Mouse (Mus musculus): ENCODE measurements at regions not wholly inside any gene's neighbourhood (a gene's known extent, or its start where the extent isn't known, plus 50 kb on each side); places are given as distances from the start of the nearest gene placed in this dataset.

GRCm38 (mm10) chr14:76849071-76849470, 187.5 kb upstream of the Ccdc122 start:
- Histone ChIP-seq H3K4me3 (replicated peaks; ENCODE audit: low read length) (no peak overlapping the region), H3K4me1 (replicated peaks; ENCODE audit: control insufficient read depth, insufficient read depth, low read length) (no peaks in the 10 kb centered on the region), H3K9me3 (ENCODE audit: control insufficient read depth, low read length) (no peaks in the 10 kb centered on the region), H3K9ac (replicated peaks; ENCODE audit: low read depth, low read length) (no peak overlapping the region), H3K27ac (ENCODE audit: low read length) (no peak overlapping the region), H3K4me2 (ENCODE audit: low read length) (no peak overlapping the region), H3K36me3 (ENCODE audit: control insufficient read depth, insufficient read depth) (no peaks in the 10 kb centered on the region), H3K27me3 (replicated peaks; ENCODE audit: control insufficient read depth, insufficient read depth, low read length) (no peaks in the 10 kb centered on the region)
- no peak for ATAC-seq
- WGBS, result 37% methylated on average over 3 of the region's 3 CpGs

DNA sequence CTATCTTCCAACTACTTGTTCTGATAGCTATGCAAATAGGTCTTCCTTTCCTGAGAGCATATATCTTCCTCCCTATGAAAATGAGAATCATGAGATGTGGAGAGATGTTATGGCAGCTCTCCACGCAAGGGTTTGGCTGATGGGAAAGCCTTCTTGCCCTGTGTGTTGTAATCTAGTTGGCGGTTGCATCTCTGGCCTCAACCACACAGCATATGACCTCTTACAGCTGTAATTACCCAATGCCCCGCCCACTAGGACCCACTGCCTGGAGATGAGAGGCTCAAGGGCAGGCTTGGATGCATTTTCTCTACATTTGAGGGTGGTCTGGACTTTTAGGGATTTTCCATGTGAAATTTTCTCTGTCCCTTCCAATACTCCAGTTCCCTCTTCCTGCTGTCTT, 190.9 kb upstream of the Ccdc122 start:
- no peaks in the 10 kb centered on the region for H3K4me1 ChIP-seq (replicated peaks; ENCODE audit: control insufficient read depth, insufficient read depth, low read length)
- H3K36me3 ChIP-seq (ENCODE audit: control insufficient read depth, insufficient read depth), result no peaks in the 10 kb centered on the region
- no peak overlapping the region for H3K9ac ChIP-seq (replicated peaks; ENCODE audit: low read depth, low read length)
- H3K27ac ChIP-seq (ENCODE audit: low read length), result no peak overlapping the region
- H3K4me3 ChIP-seq (replicated peaks; ENCODE audit: low read length), result no peak overlapping the region
- no peak for ATAC-seq
- no peaks in the 10 kb centered on the region for H3K27me3 ChIP-seq (replicated peaks; ENCODE audit: control insufficient read depth, insufficient read depth, low read length)
- WGBS, result 86% methylated on average over 3 of the region's 3 CpGs
- no peaks in the 10 kb centered on the region for H3K9me3 ChIP-seq (ENCODE audit: control insufficient read depth, low read length)
- H3K4me2 ChIP-seq (ENCODE audit: low read length), result no peak overlapping the region

GRCm38 (mm10) chr14:76844717-76845116, 191.9 kb upstream of the Ccdc122 start:
- Histone ChIP-seq H3K4me1 (replicated peaks; ENCODE audit: control insufficient read depth, insufficient read depth, low read length) (no peaks in the 10 kb centered on the region), H3K4me2 (ENCODE audit: low read length) (no peak overlapping the region), H3K27me3 (replicated peaks; ENCODE audit: control insufficient read depth, insufficient read depth, low read length) (no peaks in the 10 kb centered on the region), H3K27ac (ENCODE audit: low read length) (no peak overlapping the region), H3K4me3 (replicated peaks; ENCODE audit: low read length) (no peak overlapping the region), H3K9ac (replicated peaks; ENCODE audit: low read depth, low read length) (no peak overlapping the region), H3K36me3 (ENCODE audit: control insufficient read depth, insufficient read depth) (no peaks in the 10 kb centered on the region), H3K9me3 (ENCODE audit: control insufficient read depth, low read length) (no peaks in the 10 kb centered on the region)
- ATAC-seq, result no peak
- WGBS, result 100% methylated on average over 1 of the region's 1 CpGs

DNA sequence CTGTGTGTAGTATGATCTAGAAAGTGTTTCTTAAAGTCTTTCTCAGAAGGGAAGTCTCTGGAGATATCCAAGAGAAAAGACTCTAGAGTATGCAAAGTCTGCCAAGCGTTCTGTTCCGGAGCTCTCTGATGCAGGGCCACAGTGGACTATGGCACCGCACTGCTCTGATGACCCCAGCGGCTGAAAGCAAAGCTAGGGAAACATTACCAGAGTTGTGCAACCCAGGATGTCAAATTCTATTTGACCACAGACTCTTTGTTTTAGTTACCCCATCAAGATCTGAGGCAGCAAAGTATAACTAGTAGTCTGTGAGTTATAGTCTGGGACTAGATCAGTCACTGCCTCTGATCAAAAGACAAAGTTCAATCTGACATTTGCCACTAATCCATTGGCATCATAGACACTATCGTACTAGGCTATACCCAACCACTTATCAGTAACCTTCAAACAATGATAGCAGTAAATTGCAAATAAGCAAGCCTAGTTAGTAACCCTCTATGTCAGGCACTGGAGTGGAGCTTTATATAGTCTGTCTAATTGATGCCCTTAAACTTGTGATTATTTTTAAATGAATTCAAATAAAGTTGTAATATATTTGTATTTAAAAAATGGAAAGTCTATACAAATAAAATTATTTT, 198.9 kb upstream of the Ccdc122 start:
- WGBS, result 86% methylated on average over 5 of the region's 5 CpGs
- H3K36me3 ChIP-seq (ENCODE audit: control insufficient read depth, insufficient read depth), result no peaks in the 10 kb centered on the region
- no peak for ATAC-seq
- H3K9me3 ChIP-seq (ENCODE audit: control insufficient read depth, low read length), result no peaks in the 10 kb centered on the region
- no peaks in the 10 kb centered on the region; the same call in 1 of the 2 replicates for H3K4me1 ChIP-seq (replicated peaks; ENCODE audit: control insufficient read depth, insufficient read depth, low read length)
- H3K27me3 ChIP-seq (replicated peaks; ENCODE audit: control insufficient read depth, insufficient read depth, low read length), result no peaks in the 10 kb centered on the region
- no peak overlapping the region for H3K4me2 ChIP-seq (ENCODE audit: low read length)
- no peak overlapping the region for H3K9ac ChIP-seq (replicated peaks; ENCODE audit: low read depth, low read length)
- no peak overlapping the region for H3K27ac ChIP-seq (ENCODE audit: low read length)
- H3K4me3 ChIP-seq (replicated peaks; ENCODE audit: low read length), result no peak overlapping the region

DNA sequence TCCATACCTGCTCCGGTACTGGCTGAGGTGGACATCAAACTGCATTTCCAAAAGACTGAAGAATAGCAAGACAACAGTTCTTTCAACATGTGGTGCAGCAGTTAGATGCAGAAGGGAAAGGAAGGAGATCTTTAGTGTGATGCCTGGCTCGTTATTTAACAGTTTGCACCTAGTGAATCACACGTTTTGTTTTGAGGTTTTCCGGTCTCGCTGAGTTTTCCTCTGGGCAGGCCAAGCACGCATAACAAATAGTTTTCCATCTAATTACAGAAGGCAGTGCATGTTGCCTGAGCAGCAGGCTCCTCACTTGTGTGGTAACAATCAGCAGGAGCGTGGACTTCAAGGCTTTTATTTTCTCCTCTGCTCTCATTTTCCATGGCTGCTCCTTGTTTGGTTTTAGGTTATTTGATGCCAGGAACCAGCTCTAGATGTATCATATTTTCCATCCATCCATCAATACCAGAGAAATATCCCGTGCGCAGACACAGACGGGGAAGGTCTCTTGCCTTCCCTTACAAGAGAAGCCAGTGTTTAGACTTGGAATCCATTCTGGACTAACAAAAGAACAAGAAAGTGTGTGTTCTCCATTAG, 199.6 kb upstream of the Ccdc122 start:
- Histone ChIP-seq H3K9ac (replicated peaks; ENCODE audit: low read depth, low read length) (no peak overlapping the region), H3K36me3 (ENCODE audit: control insufficient read depth, insufficient read depth) (no peaks in the 10 kb centered on the region), H3K27me3 (replicated peaks; ENCODE audit: control insufficient read depth, insufficient read depth, low read length) (no peaks in the 10 kb centered on the region), H3K27ac (ENCODE audit: low read length) (no peak overlapping the region), H3K9me3 (ENCODE audit: control insufficient read depth, low read length) (no peaks in the 10 kb centered on the region), H3K4me1 (replicated peaks; ENCODE audit: control insufficient read depth, insufficient read depth, low read length) (no peaks in the 10 kb centered on the region; the same call in 1 of the 2 replicates), H3K4me3 (replicated peaks; ENCODE audit: low read length) (no peak overlapping the region), H3K4me2 (ENCODE audit: low read length) (no peak overlapping the region)
- WGBS, result 27% methylated on average over 10 of the region's 10 CpGs
- ATAC-seq, result no peak

GRCm38 (mm10) chr14:76836271-76836670, 200.3 kb upstream of the Ccdc122 start:
- Histone ChIP-seq H3K27me3 (replicated peaks; ENCODE audit: control insufficient read depth, insufficient read depth, low read length) (no peaks in the 10 kb centered on the region), H3K4me1 (replicated peaks; ENCODE audit: control insufficient read depth, insufficient read depth, low read length) (no peaks in the 10 kb centered on the region; the same call in 1 of the 2 replicates), H3K4me3 (replicated peaks; ENCODE audit: low read length) (no peak overlapping the region), H3K9ac (replicated peaks; ENCODE audit: low read depth, low read length) (no peak overlapping the region), H3K27ac (ENCODE audit: low read length) (no peak overlapping the region), H3K9me3 (ENCODE audit: control insufficient read depth, low read length) (no peaks in the 10 kb centered on the region), H3K4me2 (ENCODE audit: low read length) (no peak overlapping the region), H3K36me3 (ENCODE audit: control insufficient read depth, insufficient read depth) (no peaks in the 10 kb centered on the region)
- 89% methylated on average over 2 of the region's 2 CpGs for WGBS
- ATAC-seq, result no peak

DNA sequence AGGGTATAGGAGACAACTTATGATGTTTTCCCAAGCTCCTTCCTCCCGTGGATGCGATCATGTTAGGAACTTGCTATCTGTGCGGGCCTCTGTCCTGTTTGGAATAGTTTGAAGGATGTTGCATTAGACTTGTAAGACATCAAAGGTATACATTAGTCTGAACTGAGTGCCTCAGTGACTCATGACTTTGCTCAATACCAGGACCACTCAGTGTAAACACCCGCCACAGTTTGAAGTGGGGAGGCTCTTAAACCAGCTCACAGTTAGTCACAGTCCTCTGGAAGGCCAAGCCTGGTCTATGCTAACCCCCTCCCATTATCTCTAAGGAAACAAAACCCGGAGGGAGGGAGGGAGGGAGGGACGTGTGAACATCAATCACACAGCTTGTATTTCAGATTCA, 202.5 kb upstream of the Ccdc122 start:
- no peak overlapping the region for H3K27ac ChIP-seq (ENCODE audit: low read length)

GRCm38 (mm10) chr14:76829161-76829510, 207.4 kb upstream of the Ccdc122 start:
- no peak overlapping the region for H3K4me2 ChIP-seq (ENCODE audit: low read length)
- no peaks in the 10 kb centered on the region for H3K27me3 ChIP-seq (replicated peaks; ENCODE audit: control insufficient read depth, insufficient read depth, low read length)
- WGBS, result 76% methylated on average over 1 of the region's 1 CpGs
- H3K36me3 ChIP-seq (ENCODE audit: control insufficient read depth, insufficient read depth), result no peaks in the 10 kb centered on the region
- H3K9me3 ChIP-seq (ENCODE audit: control insufficient read depth, low read length), result no peaks in the 10 kb centered on the region
- H3K9ac ChIP-seq (replicated peaks; ENCODE audit: low read depth, low read length), result no peak overlapping the region
- no peak overlapping the region for H3K4me3 ChIP-seq (replicated peaks; ENCODE audit: low read length)
- no peak for ATAC-seq
- H3K27ac ChIP-seq (ENCODE audit: low read length), result no peak overlapping the region
- H3K4me1 ChIP-seq (replicated peaks; ENCODE audit: control insufficient read depth, insufficient read depth, low read length), result no peaks in the 10 kb centered on the region

More for the DNA sequence above, 202.5 kb upstream of the Ccdc122 start:
- no peak overlapping the region for H3K4me2 ChIP-seq (ENCODE audit: low read length)
- no peaks in the 10 kb centered on the region; the same call in 1 of the 2 replicates for H3K4me1 ChIP-seq (replicated peaks; ENCODE audit: control insufficient read depth, insufficient read depth, low read length)
- no peaks in the 10 kb centered on the region for H3K36me3 ChIP-seq (ENCODE audit: control insufficient read depth, insufficient read depth)
- H3K9ac ChIP-seq (replicated peaks; ENCODE audit: low read depth, low read length), result no peak overlapping the region
- 76% methylated on average over 6 of the region's 6 CpGs for WGBS
- no peaks in the 10 kb centered on the region for H3K27me3 ChIP-seq (replicated peaks; ENCODE audit: control insufficient read depth, insufficient read depth, low read length)
- no peak overlapping the region for H3K4me3 ChIP-seq (replicated peaks; ENCODE audit: low read length)
- ATAC-seq, result no peak
- no peaks in the 10 kb centered on the region for H3K9me3 ChIP-seq (ENCODE audit: control insufficient read depth, low read length)

DNA sequence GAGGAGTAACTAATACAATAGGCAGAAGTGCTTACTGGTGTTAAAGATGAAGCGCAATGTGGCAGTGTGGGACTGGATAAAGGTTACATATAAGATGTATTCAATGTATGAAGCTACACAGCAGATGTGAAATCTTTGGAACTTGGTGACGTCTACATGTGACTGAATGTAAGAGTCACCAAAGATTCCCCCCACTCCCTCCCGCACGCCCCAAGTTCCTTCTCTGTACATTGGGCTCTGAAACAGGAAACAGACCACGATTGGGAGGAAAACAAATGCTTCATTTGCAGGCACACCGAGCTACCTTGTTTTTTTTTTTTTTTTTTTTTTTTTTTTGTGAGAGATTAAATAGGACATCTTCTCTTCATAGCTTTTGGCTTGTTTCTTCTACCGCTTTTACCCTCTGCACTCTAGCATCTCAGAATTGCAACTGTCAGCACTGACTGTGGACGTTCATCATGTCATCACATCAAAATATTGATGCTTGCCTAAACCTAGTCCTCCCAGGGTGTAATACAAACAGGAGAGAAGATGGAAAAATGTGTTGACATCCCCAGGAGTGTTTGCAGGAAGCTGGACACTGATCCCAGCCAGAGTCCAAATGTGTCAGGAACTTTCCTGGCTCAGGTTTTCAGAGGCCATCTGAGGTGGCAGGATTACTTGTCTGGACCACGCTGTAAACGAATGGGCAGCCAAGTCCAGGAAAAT, 208.0 kb upstream of the Ccdc122 start:
- no peaks in the 10 kb centered on the region for H3K36me3 ChIP-seq (ENCODE audit: control insufficient read depth, insufficient read depth)
- no peak overlapping the region for H3K4me3 ChIP-seq (replicated peaks; ENCODE audit: low read length)
- ATAC-seq, result no peak
- no peak overlapping the region for H3K27ac ChIP-seq (ENCODE audit: low read length)
- H3K9ac ChIP-seq (replicated peaks; ENCODE audit: low read depth, low read length), result no peak overlapping the region
- H3K9me3 ChIP-seq (ENCODE audit: control insufficient read depth, low read length), result no peaks in the 10 kb centered on the region
- H3K4me2 ChIP-seq (ENCODE audit: low read length), result no peak overlapping the region
- no peaks in the 10 kb centered on the region for H3K4me1 ChIP-seq (replicated peaks; ENCODE audit: control insufficient read depth, insufficient read depth, low read length)
- no peaks in the 10 kb centered on the region for H3K27me3 ChIP-seq (replicated peaks; ENCODE audit: control insufficient read depth, insufficient read depth, low read length)
- WGBS, result 79% methylated on average over 10 of the region's 10 CpGs
